Mouse (Mus musculus): ENCODE measurements around the gene Kcnj2.

DNA sequence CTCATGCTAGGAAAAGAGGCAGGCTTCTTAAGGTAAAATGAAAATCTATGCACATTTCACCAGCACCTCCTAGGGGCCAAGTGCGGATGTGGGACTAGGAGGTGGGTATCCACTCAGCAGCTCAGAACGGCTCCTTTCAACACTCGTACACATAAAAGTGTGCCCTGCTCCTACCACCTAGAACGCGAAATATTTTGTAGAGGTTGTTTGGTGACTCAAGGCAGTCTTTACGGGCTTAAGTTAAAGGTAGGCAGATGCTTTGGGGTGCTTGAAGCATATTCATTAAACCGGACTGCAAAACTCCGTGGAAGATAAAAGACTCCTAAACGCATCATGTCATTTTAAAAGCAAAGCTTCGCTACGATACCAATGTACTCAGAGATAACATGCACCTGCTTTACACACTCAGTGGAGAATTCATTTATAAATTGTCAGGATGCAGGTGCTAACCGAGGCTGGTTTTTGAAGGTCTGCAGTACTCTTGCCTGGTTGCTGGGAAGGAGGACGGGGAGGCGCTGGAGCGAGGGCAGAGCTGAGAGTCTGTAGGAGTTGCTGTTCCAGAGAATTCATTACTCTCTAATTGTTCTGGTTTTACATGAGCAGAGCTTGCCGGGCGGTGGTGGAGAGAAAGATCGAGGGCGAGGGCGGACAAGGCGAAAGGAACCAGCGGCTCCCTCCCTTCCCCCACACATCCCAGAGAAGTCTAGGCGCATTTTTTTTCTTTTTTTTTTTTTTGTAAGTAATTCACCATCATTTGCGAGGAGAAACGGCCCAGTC lies 1.0 kb upstream of the Kcnj2 start:
- no peak for TF ChIP-seq TAL1 (IDR thresholded peaks at IDR 0.05; ENCODE audit: low read length)
- TF ChIP-seq GATA1 (IDR thresholded peaks at IDR 0.05; ENCODE audit: low read length): no peak
